22 mouse cellular contexts compared by ENCODE assay signal in genomic region chr9:27800992-27801391, GRCm38 (mm10). TPM values are rescaled to one million over a fixed set of nuclear protein-coding genes. Genes with fewer than 3 reads are reported as not detected.
"Had no signal": no experiment of that assay in that cellular context is flagged by ENCODE, and none has a peak within 500 bp of the region (broad histone marks: within the 10 kb centered on the region; RNA-seq: fewer than 3 reads in every experiment).

No protein-coding gene starts in this region.

- H3K4me2 ChIP-seq: kidney, embryonic 15.5 days; limb, embryonic 12.5 days; limb, embryonic 15.5 days; liver, embryonic 11.5 days; lung, embryonic 14.5 days; midbrain, embryonic 13.5 days; neural tube, embryonic 13.5 days; stomach, embryonic 15.5 days had no signal

- H3K27me3 ChIP-seq: kidney, embryonic 15.5 days; limb, embryonic 12.5 days; limb, embryonic 15.5 days; megakaryocyte, embryonic 14.5 days; midbrain, embryonic 13.5 days; neural tube, embryonic 13.5 days; stomach, embryonic 15.5 days had no signal

- H3K9me3 ChIP-seq: kidney, embryonic 15.5 days; limb, embryonic 12.5 days; limb, embryonic 15.5 days; midbrain, embryonic 10.5 days; midbrain, embryonic 13.5 days; neural tube, embryonic 13.5 days; stomach, embryonic 15.5 days had no signal

- H3K9ac ChIP-seq: kidney, embryonic 15.5 days; limb, embryonic 12.5 days; limb, embryonic 15.5 days; liver, embryonic 14.5 days; liver, postnatal 0 days; lung, embryonic 14.5 days; midbrain, embryonic 13.5 days; neural tube, embryonic 13.5 days; stomach, embryonic 15.5 days had no signal

- ATAC-seq: liver, postnatal 0 days; lung, postnatal 0 days; midbrain, embryonic 13.5 days; midbrain, embryonic 16.5 days had no signal

- DNase-seq: kidney, postnatal 14 days; kidney, postnatal 4 days; left cerebral cortex, postnatal 4 days; liver, postnatal 0 days; lung, embryonic 14.5 days; retina, postnatal 1 day; right cerebral cortex, postnatal 25 days; spleen, adult 18-20 months; thymus, postnatal 25 days had no signal

- H3K27ac ChIP-seq: kidney, embryonic 15.5 days; limb, embryonic 12.5 days; limb, embryonic 15.5 days; liver, embryonic 14.5 days; midbrain, embryonic 10.5 days; midbrain, embryonic 13.5 days; neural tube, embryonic 13.5 days; stomach, embryonic 15.5 days had no signal

- H3K36me3 ChIP-seq: kidney, embryonic 15.5 days; limb, embryonic 12.5 days; limb, embryonic 15.5 days; midbrain, embryonic 10.5 days; midbrain, embryonic 13.5 days; neural tube, embryonic 13.5 days; stomach, embryonic 15.5 days had no signal

- H3K4me3 ChIP-seq: kidney, embryonic 15.5 days; limb, embryonic 12.5 days; limb, embryonic 15.5 days; megakaryocyte, embryonic 14.5 days; midbrain, embryonic 10.5 days; midbrain, embryonic 13.5 days; myocyte; neural tube, embryonic 13.5 days; stomach, embryonic 15.5 days had no signal

- H3K4me1 ChIP-seq: kidney, embryonic 15.5 days; limb, embryonic 12.5 days; limb, embryonic 15.5 days; megakaryocyte, embryonic 14.5 days; midbrain, embryonic 10.5 days; midbrain, embryonic 13.5 days; neural tube, embryonic 13.5 days; stomach, embryonic 15.5 days had no signal

RNA-seq across cellular contexts. Expression of gene Opcml, which starts 10.4 kb away (rescaled TPM):
- polyA plus RNA-seq: myocyte had no signal
